Comparison of ENCODE assay signal across 9 mouse cellular contexts in the genomic region with DNA sequence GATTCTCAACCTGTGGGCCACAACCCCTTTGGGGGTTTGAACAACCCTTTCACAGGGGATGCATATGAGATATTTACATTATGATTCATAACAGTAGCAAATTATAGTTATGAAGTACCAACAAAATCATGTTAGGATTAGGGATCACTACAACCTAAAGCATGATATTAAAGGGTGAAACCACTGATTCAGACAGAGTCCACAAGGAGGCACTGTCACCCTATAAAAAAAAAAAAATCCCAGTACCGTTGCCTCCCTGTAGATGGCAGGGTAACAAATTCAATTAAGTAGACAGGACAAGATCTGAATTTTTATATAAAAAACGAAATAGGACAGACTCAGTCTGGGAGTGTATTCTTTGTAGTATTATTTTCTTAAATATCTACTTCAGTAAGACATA. TPM values are rescaled to one million over a fixed set of nuclear protein-coding genes. Genes with fewer than 3 reads are reported as not detected.
DNase-seq lines count a peak whose midpoint lies in the region; ATAC-seq and TF ChIP-seq lines count a peak whose summit lies in the region.
"Had no signal": no experiment of that assay in that cellular context is flagged by ENCODE, and none has a peak within 500 bp of the region (broad histone marks: within the 10 kb centered on the region; RNA-seq: fewer than 3 reads in every experiment).

No protein-coding gene starts in this region.

- dilution Hi-C loops in CH12.LX (cut with MboI; ENCODE audit: extremely low pct_ligation_motif_present, extremely low pct_unique_long_range_greater_than_20kb, low sequenced_read_pairs) = no loop called here

- H3K36me3 ChIP-seq in heart, postnatal 0 days (replicated peaks; ENCODE audit: control insufficient read depth, insufficient read depth, low read length) = no peaks in the 10 kb centered on the region
- no peaks in the 10 kb centered on the region for H3K36me3 ChIP-seq in heart, embryonic 10.5 days
- H3K36me3 ChIP-seq in CH12.LX (replicated peaks in 1 of 2; ENCODE audit: control insufficient read depth in 1 of 2, insufficient read depth in 1 of 2, low read length in 1 of 2) = no peaks in the 10 kb centered on the region
- peaks cover 74% of the 10 kb centered on the region for H3K36me3 ChIP-seq in liver, embryonic 13.5 days
- H3K36me3 ChIP-seq in neural tube, embryonic 14.5 days (ENCODE audit: control insufficient read depth, insufficient read depth, low read length) = peaks cover 18% of the 10 kb centered on the region; the same call in 1 of the 2 replicates
- H3K36me3 ChIP-seq: limb, embryonic 12.5 days had no signal

- in situ Hi-C loops in CH12.LX (cut with MboI; ENCODE audit: low pct_ligation_motif_present, low pct_unique_long_range_greater_than_20kb, low sequenced_read_pairs) = no loop called here

- H3K79me2 ChIP-seq in CH12.LX (replicated peaks; ENCODE audit: control insufficient read depth, extremely low read depth, insufficient read depth, poor library complexity, severe bottlenecking) = no peaks in the 10 kb centered on the region

- H3K4me3 ChIP-seq in heart, postnatal 0 days (ENCODE audit: low read depth, low read length) = no peak overlapping the region
- no peak overlapping the region for H3K4me3 ChIP-seq in heart, embryonic 10.5 days
- H3K4me3 ChIP-seq in CH12.LX (replicated peaks in 1 of 3; ENCODE audit: low read depth in 2 of 3, low read length in 2 of 3, poor library complexity in 1 of 3) = no peak overlapping the region
- H3K4me3 ChIP-seq in liver, embryonic 13.5 days (replicated peaks) = no peak overlapping the region
- no peak overlapping the region for H3K4me3 ChIP-seq in neural tube, embryonic 14.5 days (ENCODE audit: low read depth, low read length)
- H3K4me3 ChIP-seq: limb, embryonic 12.5 days had no signal

- 7% methylated on average over 2 of the region's 2 CpGs for WGBS in heart, postnatal 0 days
- WGBS in heart, embryonic 10.5 days = 8% methylated on average over 2 of the region's 2 CpGs
- WGBS in liver, embryonic 13.5 days (ENCODE audit: insufficient replicate concordance) = 4% methylated on average over 2 of the region's 2 CpGs
- WGBS in neural tube, embryonic 14.5 days = 8% methylated on average over 2 of the region's 2 CpGs

- no peaks in the 10 kb centered on the region for H3K27me3 ChIP-seq in heart, postnatal 0 days (ENCODE audit: control insufficient read depth, insufficient read depth, low read length)
- no peaks in the 10 kb centered on the region for H3K27me3 ChIP-seq in heart, embryonic 10.5 days (ENCODE audit: insufficient read depth, poor library complexity, severe bottlenecking)
- H3K27me3 ChIP-seq in CH12.LX (replicated peaks) = no peaks in the 10 kb centered on the region
- no peaks in the 10 kb centered on the region for H3K27me3 ChIP-seq in liver, embryonic 13.5 days
- no peaks in the 10 kb centered on the region for H3K27me3 ChIP-seq in neural tube, embryonic 14.5 days (ENCODE audit: control insufficient read depth, insufficient read depth, low read length)
- H3K27me3 ChIP-seq: limb, embryonic 12.5 days had no signal

- peak; percentile 63 for DNase-seq in heart, postnatal 0 days (ENCODE audit: low spot score)
- no peak for DNase-seq in heart, embryonic 10.5 days (ENCODE audit: low spot score)
- DNase-seq in CH12.LX (ENCODE audit: extremely low read depth) = peak; percentile 64
- DNase-seq in cerebellum, postnatal 10 days = peak; percentile 57 to 77
- DNase-seq in liver, embryonic 13.5 days = peak; percentile 53
- DNase-seq in frontal cortex, postnatal 10 days (ENCODE audit: low spot score in 2 of 2) = no peak

- no peak for TF ChIP-seq POLR2A in CH12.LX (IDR thresholded peaks at IDR 0.05; ENCODE audit: low read depth, low read length)

- TF ChIP-seq RAD21 in CH12.LX (IDR thresholded peaks at IDR 0.05; ENCODE audit: low read depth, low read length) = no peak; the same call in none of the 2 replicates

- H3K4me1 ChIP-seq in heart, postnatal 0 days (ENCODE audit: control insufficient read depth, insufficient read depth) = no peaks in the 10 kb centered on the region
- H3K4me1 ChIP-seq in heart, embryonic 10.5 days = 0 out of 2 replicates have a peak, but pooled peaks cover 9% of the 10 kb centered on the region
- H3K4me1 ChIP-seq in CH12.LX (ENCODE audit: control insufficient read depth in 1 of 2, insufficient read depth in 2 of 2) = no peaks in the 10 kb centered on the region
- peaks cover 34% of the 10 kb centered on the region for H3K4me1 ChIP-seq in liver, embryonic 13.5 days (replicated peaks)
- H3K4me1 ChIP-seq in neural tube, embryonic 14.5 days (ENCODE audit: control insufficient read depth, insufficient read depth, low read length) = no peaks in the 10 kb centered on the region
- H3K4me1 ChIP-seq: limb, embryonic 12.5 days had no signal

- peak; percentile 91 for TF ChIP-seq CTCF in heart, postnatal 0 days (IDR thresholded peaks at IDR 0.05; ENCODE audit: low read depth)
- TF ChIP-seq CTCF in CH12.LX (conservative IDR thresholded peaks at IDR 0.05 in 1 of 2, IDR thresholded peaks at IDR 0.05 in 1 of 2; ENCODE audit: low read depth in 2 of 2, low read length in 2 of 2) = peak; percentile 60 to 100

- H3K9ac ChIP-seq in heart, postnatal 0 days (replicated peaks; ENCODE audit: low read depth, low read length) = no peak overlapping the region
- H3K9ac ChIP-seq in CH12.LX (ENCODE audit: insufficient read depth, low read depth) = no peak overlapping the region
- no peak overlapping the region; the same call in 1 of the 2 replicates for H3K9ac ChIP-seq in liver, embryonic 13.5 days
- H3K9ac ChIP-seq in neural tube, embryonic 14.5 days (replicated peaks; ENCODE audit: low read depth, low read length) = no peak overlapping the region
- H3K9ac ChIP-seq: limb, embryonic 12.5 days had no signal

- ATAC-seq in heart, postnatal 0 days (ENCODE audit: insufficient read depth, low read depth) = no peak
- peak; percentile 83 to 85 for ATAC-seq in hematopoietic stem cell, adult 5-6 weeks (replicated peaks in 1 of 2; ENCODE audit: insufficient read depth in 1 of 2, low FRiP score in 2 of 2, low TSS enrichment in 1 of 2, low read depth in 1 of 2, poor library complexity in 2 of 2, severe bottlenecking in 2 of 2)
- ATAC-seq in liver, embryonic 13.5 days (ENCODE audit: low read depth) = no peak
- peak; percentile 61; the same call in 1 of the 2 replicates for ATAC-seq in neural tube, embryonic 14.5 days (ENCODE audit: low read depth)

- H3K27ac ChIP-seq in heart, postnatal 0 days (ENCODE audit: low read depth) = no peak overlapping the region
- H3K27ac ChIP-seq in heart, embryonic 10.5 days = no peak overlapping the region
- H3K27ac ChIP-seq in CH12.LX (ENCODE audit: insufficient read depth, low read depth) = no peak overlapping the region
- peak overlapping the region; percentile 91 for H3K27ac ChIP-seq in liver, embryonic 13.5 days
- H3K27ac ChIP-seq in neural tube, embryonic 14.5 days (ENCODE audit: low read depth, low read length) = no peak overlapping the region
- H3K27ac ChIP-seq: limb, embryonic 12.5 days had no signal

- no peak overlapping the region for H3K4me2 ChIP-seq in heart, postnatal 0 days (ENCODE audit: low read depth, low read length)
- no peak overlapping the region for H3K4me2 ChIP-seq in CH12.LX (ENCODE audit: insufficient read depth, low read depth, poor library complexity, severe bottlenecking)
- no peak overlapping the region for H3K4me2 ChIP-seq in liver, embryonic 13.5 days
- no peak overlapping the region for H3K4me2 ChIP-seq in neural tube, embryonic 14.5 days (ENCODE audit: low read depth, low read length)
- H3K4me2 ChIP-seq: limb, embryonic 12.5 days had no signal

- no peak for TF ChIP-seq EP300 in heart, postnatal 0 days (IDR thresholded peaks at IDR 0.05; ENCODE audit: low read depth)
- no peak for TF ChIP-seq EP300 in CH12.LX (IDR thresholded peaks at IDR 0.05; ENCODE audit: low read length)

- no peaks in the 10 kb centered on the region for H3K9me3 ChIP-seq in heart, postnatal 0 days (replicated peaks; ENCODE audit: control insufficient read depth, low read length)
- H3K9me3 ChIP-seq in heart, embryonic 10.5 days = no peaks in the 10 kb centered on the region
- H3K9me3 ChIP-seq in CH12.LX (replicated peaks; ENCODE audit: low read length) = no peaks in the 10 kb centered on the region
- no peaks in the 10 kb centered on the region for H3K9me3 ChIP-seq in liver, embryonic 13.5 days (replicated peaks)
- no peaks in the 10 kb centered on the region for H3K9me3 ChIP-seq in neural tube, embryonic 14.5 days (ENCODE audit: control insufficient read depth, low read length)
- H3K9me3 ChIP-seq: limb, embryonic 12.5 days had no signal

TF ChIP-seq in CH12.LX, 34 proteins besides CTCF, POLR2A, EP300 and RAD21:
- TF ChIP-seq IRF4 (IDR thresholded peaks at IDR 0.05; ENCODE audit: low read depth, low read length) (peak; percentile 80), SMC3 (IDR thresholded peaks at IDR 0.05; ENCODE audit: low read depth, low read length) (peak; percentile 100), JUND (conservative IDR thresholded peaks at IDR 0.05; ENCODE audit: low read depth, low read length) (peak; percentile 60; the same call in 1 of the 2 replicates), CHD2 (IDR thresholded peaks at IDR 0.05; ENCODE audit: low read length) (no peak), ZNF384 (IDR thresholded peaks at IDR 0.05; ENCODE audit: low read depth, low read length) (peak; percentile 80), NELFE (IDR thresholded peaks at IDR 0.05; ENCODE audit: low read depth, low read length) (peak; percentile 73; the same call in 1 of the 2 replicates), ZC3H11A (IDR thresholded peaks at IDR 0.05; ENCODE audit: low read depth, low read length) (peak; percentile 100), MXI1 (IDR thresholded peaks at IDR 0.05; ENCODE audit: low read depth, low read length) (no peak)

RNA-seq across cellular contexts. Expression of gene Hbp1, which starts 17.2 kb away (rescaled TPM):
- 153 and 187 TPM in 2 replicates for total RNA-seq in heart, postnatal 0 days (2014; rRNA removed; ENCODE audit: low replicate concordance)
- 97.9 and 127 TPM in 2 replicates for polyA plus RNA-seq in heart, postnatal 0 days (2015; fragmentation: Nextera tagmentation; extraction: Ambion mirVana)
- 84.4 and 84.7 TPM in 2 replicates for polyA plus RNA-seq in heart, embryonic 10.5 days (2016; fragmentation: Nextera tagmentation; extraction: Ambion mirVana)
- total RNA-seq in CH12.LX (2012; rRNA removed) = 11.2 and 17.0 TPM in 2 replicates
- 24.4 and 32.7 TPM in 2 replicates for total RNA-seq in CH12.LX (2014; rRNA removed)
- polyA plus RNA-seq in CH12.LX (2012; ENCODE audit: insufficient read length, low read depth) = 13.9 and 16.0 TPM in 2 replicates
- 93.9 and 127 TPM in 2 replicates for total RNA-seq in hematopoietic stem cell, adult 5-6 weeks (2017)
- 33.3 and 38.7 TPM in 2 replicates for polyA plus RNA-seq in liver, embryonic 13.5 days (2015; fragmentation: Nextera tagmentation; extraction: Ambion mirVana)
- 47.4 and 58.2 TPM in 2 replicates for polyA plus RNA-seq in neural tube, embryonic 14.5 days (2014; fragmentation: Nextera tagmentation; extraction: Ambion mirVana)

Comparison
In these comparisons a context has a peak if more than half of its experiments do, and no peak if none do; other contexts are left out.
1. DNase-seq: peak in heart, postnatal 0 days (single experiment), CH12.LX (single experiment), cerebellum, postnatal 10 days (2 of 2) and liver, embryonic 13.5 days (single experiment); none in heart, embryonic 10.5 days (single experiment) and frontal cortex, postnatal 10 days (0 of 2).
2. ATAC-seq: peak in hematopoietic stem cell, adult 5-6 weeks (2 of 2) and neural tube, embryonic 14.5 days (single experiment); none in heart, postnatal 0 days (single experiment) and liver, embryonic 13.5 days (single experiment).